ENCODE assay signal across 8 mouse cellular contexts in genomic region chr16:5134623-5135330, GRCm38 (mm10). TPM values are rescaled to one million over a fixed set of nuclear protein-coding genes. Genes with fewer than 3 reads are reported as not detected.
DNase-seq lines count a peak whose midpoint lies in the region; ATAC-seq and TF ChIP-seq lines count a peak whose summit lies in the region.
"Had no signal": no experiment of that assay in that cellular context is flagged by ENCODE, and none has a peak within 500 bp of the region (broad histone marks: within the 10 kb centered on the region; RNA-seq: fewer than 3 reads in every experiment).

No protein-coding gene starts in this region.

- no peak overlapping the region for H3K9ac ChIP-seq in embryonic facial prominence, embryonic 15.5 days
- H3K9ac ChIP-seq in limb, embryonic 14.5 days (ENCODE audit: low read depth, low read length, severe bottlenecking), result no peak overlapping the region

- WGBS in embryonic facial prominence, embryonic 15.5 days, result 42% methylated on average over 14 of the region's 14 CpGs
- WGBS in limb, embryonic 14.5 days, result 65% methylated on average over 14 of the region's 14 CpGs

- no peaks in the 10 kb centered on the region for H3K36me3 ChIP-seq in C2C12 (ENCODE audit: control insufficient read depth, insufficient read depth)
- no peaks in the 10 kb centered on the region for H3K36me3 ChIP-seq in embryonic facial prominence, embryonic 15.5 days
- H3K36me3 ChIP-seq in limb, embryonic 14.5 days (ENCODE audit: control insufficient read depth, insufficient read depth, low read length), result no peaks in the 10 kb centered on the region

- H3K27me3 ChIP-seq in C2C12 (ENCODE audit: control insufficient read depth, insufficient read depth, insufficient read length), result peaks cover 22% of the 10 kb centered on the region
- peaks cover 40% of the 10 kb centered on the region for H3K27me3 ChIP-seq in embryonic facial prominence, embryonic 15.5 days
- H3K27me3 ChIP-seq in limb, embryonic 14.5 days (ENCODE audit: control insufficient read depth, insufficient read depth, low read length), result peaks cover 39% of the 10 kb centered on the region

- H3K4me3 ChIP-seq in C2C12 (ENCODE audit: insufficient read depth, poor library complexity, severe bottlenecking), result no peak overlapping the region
- H3K4me3 ChIP-seq in embryonic facial prominence, embryonic 15.5 days (replicated peaks), result no peak overlapping the region
- no peak overlapping the region for H3K4me3 ChIP-seq in limb, embryonic 14.5 days (replicated peaks; ENCODE audit: low read length)

- no peaks in the 10 kb centered on the region for H3K79me3 ChIP-seq in C2C12 (ENCODE audit: low read depth)

- peak overlapping the region; percentile 78 for H3K27ac ChIP-seq in embryonic facial prominence, embryonic 15.5 days (replicated peaks)
- no peak overlapping the region for H3K27ac ChIP-seq in limb, embryonic 14.5 days (replicated peaks; ENCODE audit: low read depth, low read length)

- no peaks in the 10 kb centered on the region for H3K9me3 ChIP-seq in embryonic facial prominence, embryonic 15.5 days (replicated peaks)
- no peaks in the 10 kb centered on the region for H3K9me3 ChIP-seq in limb, embryonic 14.5 days (ENCODE audit: control insufficient read depth, low read length)

- H3K79me2 ChIP-seq in C2C12 (ENCODE audit: control insufficient read depth, insufficient read depth), result no peaks in the 10 kb centered on the region

- TF ChIP-seq CTCF in C2C12 (IDR thresholded peaks at IDR 0.05; ENCODE audit: control insufficient read depth, insufficient read depth, insufficient read length), result no peak

- TF ChIP-seq POLR2A in limb, embryonic 14.5 days (IDR thresholded peaks at IDR 0.05; ENCODE audit: borderline replicate concordance, extremely low read depth, insufficient read depth, insufficient read length), result no peak

- DNase-seq in NIH3T3 (ENCODE audit: low read depth), result peak; percentile 93
- peak; percentile 86 for DNase-seq in heart, postnatal 4 days
- peak; percentile 69 for DNase-seq in limb, embryonic 14.5 days (ENCODE audit: low spot score)
- DNase-seq in testis, postnatal 14 days (ENCODE audit: low spot score), result peak; percentile 41
- DNase-seq in thymus, postnatal 25 days, result no peak

- peak overlapping the region; percentile 1; the same call in 1 of the 2 replicates for H3K4me2 ChIP-seq in embryonic facial prominence, embryonic 15.5 days (replicated peaks)
- no peak overlapping the region for H3K4me2 ChIP-seq in limb, embryonic 14.5 days (replicated peaks; ENCODE audit: low read depth, low read length, severe bottlenecking)

- peaks cover 55% of the 10 kb centered on the region for H3K4me1 ChIP-seq in embryonic facial prominence, embryonic 15.5 days
- peaks cover 5% of the 10 kb centered on the region for H3K4me1 ChIP-seq in limb, embryonic 14.5 days (ENCODE audit: control insufficient read depth, insufficient read depth, low read length)

- no peak overlapping the region for H3ac ChIP-seq in C2C12 (ENCODE audit: control insufficient read depth, insufficient read length, low read depth)

- peak; percentile 52 for ATAC-seq in embryonic facial prominence, embryonic 15.5 days (ENCODE audit: insufficient number of reproducible peaks, low FRiP score, low TSS enrichment, low read depth)
- ATAC-seq in limb, embryonic 14.5 days (ENCODE audit: low FRiP score, low read depth), result peak; percentile 45

TF ChIP-seq in C2C12, 6 proteins besides CTCF, POLR2A, EP300 and RAD21:
- TF ChIP-seq FOSL1 (IDR thresholded peaks at IDR 0.05; ENCODE audit: insufficient read depth, low read length, poor library complexity, severe bottlenecking) (peak; percentile 39), MYOG (IDR thresholded peaks at IDR 0.05; ENCODE audit: control insufficient read depth, extremely low read depth, insufficient read length) (no peak), USF1 (IDR thresholded peaks at IDR 0.05; ENCODE audit: low read depth) (no peak), MAX (IDR thresholded peaks at IDR 0.05) (peak; percentile 81), MYOD1 (IDR thresholded peaks at IDR 0.05; ENCODE audit: control insufficient read depth, insufficient read length, low read depth) (peak; percentile 54), CEBPB (IDR thresholded peaks at IDR 0.05; ENCODE audit: low read depth) (peak; percentile 31)

RNA-seq across cellular contexts. Expression of gene Ppl, which starts 2.6 kb away (rescaled TPM):
- polyA plus RNA-seq in C2C12 (2012; fragmentation: generic; extraction: Trizol), result 0.08 TPM
- 45.8 and 52.3 TPM in 2 replicates for polyA plus RNA-seq in embryonic facial prominence, embryonic 15.5 days (2015; fragmentation: Nextera tagmentation; extraction: Ambion mirVana)
- total RNA-seq in heart, postnatal 4 days (2021), result 1 to 10 TPM; 2.4 to 2.5 TPM
- 8.9 and 15.6 TPM in 2 replicates for polyA plus RNA-seq in limb, embryonic 14.5 days (2012; rRNA removed)
- 23.5 and 33.7 TPM in 2 replicates for polyA plus RNA-seq in limb, embryonic 14.5 days (2014; fragmentation: Nextera tagmentation; extraction: Ambion mirVana)

RNA-seq across cellular contexts. Expression of gene Sec14l5, which starts 12.1 kb away (rescaled TPM):
- 0.01 TPM for polyA plus RNA-seq in C2C12 (2012; fragmentation: generic; extraction: Trizol)
- 0.35 TPM in 2 replicates for polyA plus RNA-seq in embryonic facial prominence, embryonic 15.5 days (2015; fragmentation: Nextera tagmentation; extraction: Ambion mirVana)
- under 1 TPM; 0.10 to 0.16 TPM for total RNA-seq in heart, postnatal 4 days (2021)
- 0.45 and 0.61 TPM in 2 replicates for polyA plus RNA-seq in limb, embryonic 14.5 days (2012; rRNA removed)
- 0.10 and 0.12 TPM in 2 replicates for polyA plus RNA-seq in limb, embryonic 14.5 days (2014; fragmentation: Nextera tagmentation; extraction: Ambion mirVana)
- polyA plus RNA-seq: limb, embryonic 11.5 days had no signal
